Mouse (Mus musculus) cerebellum, adult 2 months (tissue): Measurements from ENCODE around the gene Erf.

Source experiments
- CTCF ChIP-seq: fragments of 200-500 bp; IDR thresholded peaks from 2 replicates; pipeline ENCODE4 v1.5.1; 2011; ENCODE audit warnings: low read depth, mild to moderate bottlenecking, control low read depth, low read length, moderate library complexity, borderline replicate concordance; ENCODE audit not compliant: insufficient read depth
- POLR2A ChIP-seq: fragments of 200-500 bp; IDR thresholded peaks from 2 replicates; pipeline ENCODE4 v1.6.1; 2011; ENCODE audit warnings: low read length, control low read depth, borderline replicate concordance; ENCODE audit not compliant: insufficient read depth

DNA sequence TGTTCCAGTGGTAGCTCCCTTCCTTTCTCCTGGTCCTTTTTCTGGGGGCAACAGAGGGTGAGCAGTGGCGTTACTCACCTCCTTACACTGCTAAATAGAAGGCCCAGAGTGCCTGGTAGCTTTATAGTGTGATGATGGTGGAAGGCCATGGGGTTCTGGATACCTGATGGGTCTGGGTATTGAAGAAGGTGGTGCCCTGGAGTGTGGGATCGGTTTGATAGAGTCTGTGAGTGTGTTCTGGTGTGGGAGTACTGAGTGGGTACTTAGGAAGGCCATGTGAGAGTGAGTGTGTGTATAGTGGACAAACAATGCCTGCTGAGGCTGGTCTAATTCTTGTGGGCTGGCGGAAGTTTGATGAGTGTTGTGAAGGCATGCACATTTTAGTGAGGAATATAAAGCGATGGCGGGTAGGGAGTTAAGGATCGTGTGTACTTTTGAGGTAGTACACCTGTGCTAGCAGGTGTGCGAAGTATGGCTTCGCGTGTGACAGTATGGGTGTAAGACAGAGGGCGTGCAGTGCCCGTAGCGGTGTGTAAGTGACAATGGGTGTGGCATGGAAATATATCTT, 30.7 kb upstream of the Erf start:
- no peak for TF ChIP-seq POLR2A
- TF ChIP-seq CTCF = no peak
